Mouse (Mus musculus): ENCODE results near the gene Son. TPM values are rescaled to one million over a fixed set of nuclear protein-coding genes. Genes with fewer than 3 reads are reported as not detected.
A peak's percentile ranks its signal among the peaks of the same experiment; 100 is the strongest.

Gene Son
- total RNA-seq, 4 experiments from 2014 or later, result 240 to 273 (median 257) TPM

GRCm38 (mm10) chr16:91686369-91686768 lies 39.1 kb downstream of the Son start:
- DNase-seq (ENCODE audit: low spot score in 2 of 2), result no peak

GRCm38 (mm10) chr16:91688023-91688618 lies 40.8 kb downstream of the Son start:
- no peak for DNase-seq (ENCODE audit: low spot score in 2 of 2)

DNA sequence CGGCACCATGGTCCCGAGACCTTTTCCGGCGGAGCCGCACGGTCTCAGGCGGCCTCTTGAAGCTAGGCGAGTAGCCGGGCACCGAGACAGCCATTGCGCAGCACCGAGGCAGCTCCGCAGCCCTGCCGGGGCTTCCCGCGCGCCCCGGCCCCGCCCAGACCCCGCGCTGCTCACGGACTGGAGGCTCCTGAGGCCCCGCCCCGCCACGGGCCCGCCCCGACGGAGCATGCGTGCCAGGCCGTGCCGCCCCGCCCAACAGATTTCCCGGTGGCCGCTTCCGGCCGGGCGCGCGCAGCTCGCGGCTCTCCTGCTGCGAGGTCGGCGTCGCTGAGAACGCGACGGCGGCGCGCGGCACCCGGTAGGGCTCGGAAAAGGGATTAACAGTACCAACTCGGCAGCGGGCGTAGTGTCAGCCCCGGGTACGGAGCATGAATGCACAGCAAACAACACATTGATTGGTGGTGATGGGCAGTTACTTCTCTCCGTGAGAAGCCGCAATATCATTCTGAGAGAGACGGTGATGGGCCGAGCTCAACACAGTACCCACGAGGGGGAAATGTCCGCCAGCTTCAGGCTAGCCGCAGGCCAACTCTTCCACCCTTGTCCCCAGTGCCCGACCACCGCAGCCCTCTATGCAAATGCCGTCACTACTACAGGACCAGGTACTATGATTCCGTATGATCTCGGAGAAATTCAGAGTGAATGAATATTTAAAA lies 41.5 kb downstream of the Son start, which contains the start of gene Donson:
Gene Donson (minus strand): TSS at position 152 of the 716 bp plus-strand sequence.
- DNase-seq (ENCODE audit: low spot score in 2 of 2), result peak; percentile 79 to 86

DNA sequence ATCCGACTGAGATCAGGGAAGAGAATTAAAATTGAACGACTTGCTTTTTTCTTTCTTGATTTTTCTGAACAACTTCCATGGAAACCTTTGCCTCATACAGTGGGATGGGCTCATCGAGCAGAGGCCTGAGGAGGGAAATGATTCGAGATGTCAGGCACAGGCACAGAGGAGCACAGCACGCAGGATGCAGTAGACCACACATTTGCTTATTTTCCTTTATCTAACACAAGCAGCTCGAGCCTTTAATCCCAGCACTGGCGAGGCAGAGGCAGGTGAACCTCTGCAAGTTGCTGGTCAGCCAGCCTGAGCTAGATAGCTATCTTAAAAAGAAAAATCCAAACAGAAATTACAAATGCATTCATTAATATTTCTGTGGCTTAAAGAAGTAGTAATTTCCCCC lies 42.5 kb downstream of the Son start:
- DNase-seq (ENCODE audit: low spot score in 2 of 2), result no peak

- peak; percentile 49 to 75 for DNase-seq (ENCODE audit: low spot score in 2 of 2)
These were observed 47.3 kb downstream of the Son start for GRCm38 (mm10) chr16:91694455-91695084.

DNA sequence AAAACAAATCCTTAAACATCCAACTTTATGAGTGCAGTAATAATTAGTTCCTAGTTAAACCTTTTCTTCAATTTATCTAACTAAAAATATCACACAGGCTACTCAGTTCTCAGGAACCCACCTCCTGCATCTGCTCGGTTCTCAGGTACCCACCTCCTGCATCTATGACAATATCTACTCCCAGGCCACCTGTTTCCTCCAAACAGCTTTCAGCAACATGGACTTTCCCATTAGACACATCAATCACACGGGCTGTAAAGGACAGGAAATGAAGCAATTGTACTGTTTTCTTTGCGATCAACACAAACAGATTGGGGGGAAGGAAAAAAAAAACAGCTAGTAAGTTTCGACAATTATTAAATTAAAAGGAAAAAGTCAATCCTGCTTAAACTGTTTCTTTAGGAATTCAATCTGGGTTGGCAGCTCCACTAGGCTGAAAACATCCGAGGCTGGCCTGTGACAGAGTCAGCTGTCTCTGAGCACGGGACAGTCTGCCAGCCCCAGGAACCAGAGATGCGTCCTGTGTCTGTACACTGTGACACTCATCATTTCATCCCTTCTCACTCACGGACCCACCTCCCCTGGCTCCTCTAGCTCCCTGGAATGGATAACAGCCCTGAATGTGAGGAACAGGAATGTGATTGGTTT lies 47.9 kb downstream of the Son start:
- no peak for DNase-seq (ENCODE audit: low spot score in 2 of 2)

GRCm38 (mm10) chr16:91698995-91699394 lies 51.7 kb downstream of the Son start:
- no peak for DNase-seq (ENCODE audit: low spot score in 2 of 2)

DNA sequence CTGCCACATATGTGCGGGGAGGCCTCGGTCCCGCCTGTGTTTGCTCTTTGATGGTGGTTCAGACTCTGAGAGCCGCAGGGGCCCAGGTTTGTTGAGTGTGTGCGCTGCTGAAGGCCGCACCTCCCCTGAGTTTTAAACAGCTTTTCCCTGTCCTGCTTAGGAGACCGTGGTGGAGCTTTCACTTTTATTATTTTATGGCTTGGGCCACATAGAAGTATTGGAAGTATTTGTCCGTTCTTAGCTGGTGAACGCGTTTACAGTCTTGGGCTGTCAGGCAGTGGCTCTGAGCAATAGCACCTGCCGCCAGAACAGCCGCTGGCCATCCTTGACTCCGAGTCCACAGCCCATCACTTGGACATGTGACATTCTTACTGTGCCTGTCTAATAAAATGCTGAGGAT lies 54.6 kb downstream of the Son start:
- no peak for DNase-seq (ENCODE audit: low spot score in 2 of 2)

GRCm38 (mm10) chr16:91702771-91703188 lies 55.5 kb downstream of the Son start:
- DNase-seq (ENCODE audit: low spot score in 2 of 2), result no peak

GRCm38 (mm10) chr16:91704603-91705340 lies 57.5 kb downstream of the Son start:
- DNase-seq (ENCODE audit: low spot score in 2 of 2), result no peak

DNA sequence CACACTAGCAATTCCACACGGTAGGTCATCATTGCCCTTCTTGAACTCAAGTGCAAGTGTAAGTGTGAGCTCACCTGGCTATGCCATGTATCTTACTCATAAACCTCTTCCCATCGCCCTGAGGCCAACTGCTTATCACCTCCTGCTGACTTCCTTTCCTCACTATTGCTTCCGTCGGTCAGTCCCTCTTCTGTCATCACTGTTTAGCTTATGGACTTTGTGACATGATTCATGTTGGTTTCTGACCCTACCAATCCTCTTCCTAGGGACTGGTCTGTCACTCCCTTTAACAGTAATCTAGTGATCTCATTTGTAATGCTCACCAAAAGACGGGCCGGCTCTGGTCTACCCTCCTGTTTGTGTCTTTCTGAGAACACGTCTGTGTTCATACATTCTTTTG lies 62.9 kb downstream of the Son start:
- no peak for DNase-seq (ENCODE audit: low spot score in 2 of 2)

DNA sequence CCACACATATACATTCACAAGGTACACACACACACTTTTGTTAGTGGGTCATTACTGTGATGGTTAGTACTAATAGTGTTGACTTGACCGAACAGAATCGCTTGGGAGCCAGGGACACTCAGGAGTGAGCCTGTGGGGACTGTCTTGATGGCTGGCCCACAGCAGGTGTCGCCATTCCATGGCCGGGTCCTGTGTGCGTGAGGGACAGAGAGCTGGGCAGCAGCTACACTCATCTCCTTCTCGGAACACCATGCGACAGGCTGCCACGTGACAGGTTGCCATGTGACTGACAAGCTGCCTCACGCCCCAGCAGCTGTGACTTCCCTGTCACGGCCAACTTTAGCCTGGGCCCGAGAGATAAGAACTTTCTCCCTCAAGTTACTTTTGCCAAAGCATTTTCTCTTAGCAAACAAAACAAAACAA lies 69.6 kb downstream of the Son start:
- DNase-seq (ENCODE audit: low spot score in 2 of 2), result no peak

DNA sequence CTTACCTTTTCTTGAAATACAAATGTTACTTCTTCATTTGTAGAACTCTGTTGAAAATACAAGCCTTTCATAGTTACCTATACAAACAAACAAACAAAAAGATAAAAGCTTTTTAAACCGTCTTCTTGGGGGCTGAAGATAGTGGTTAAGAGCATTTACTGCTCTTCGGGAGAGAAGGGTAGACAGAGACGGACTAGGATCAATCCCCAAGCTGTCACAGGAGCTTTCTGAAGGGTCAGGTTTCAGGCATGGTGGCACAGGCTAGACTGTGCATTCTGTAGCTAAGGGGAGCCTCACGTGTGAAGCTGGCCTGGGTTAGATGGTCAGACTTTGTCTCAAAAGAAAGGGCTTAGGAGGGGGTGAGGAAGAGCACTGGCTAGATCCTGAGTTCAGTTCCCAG lies 70.1 kb downstream of the Son start:
- no peak for DNase-seq (ENCODE audit: low spot score in 2 of 2)

DNA sequence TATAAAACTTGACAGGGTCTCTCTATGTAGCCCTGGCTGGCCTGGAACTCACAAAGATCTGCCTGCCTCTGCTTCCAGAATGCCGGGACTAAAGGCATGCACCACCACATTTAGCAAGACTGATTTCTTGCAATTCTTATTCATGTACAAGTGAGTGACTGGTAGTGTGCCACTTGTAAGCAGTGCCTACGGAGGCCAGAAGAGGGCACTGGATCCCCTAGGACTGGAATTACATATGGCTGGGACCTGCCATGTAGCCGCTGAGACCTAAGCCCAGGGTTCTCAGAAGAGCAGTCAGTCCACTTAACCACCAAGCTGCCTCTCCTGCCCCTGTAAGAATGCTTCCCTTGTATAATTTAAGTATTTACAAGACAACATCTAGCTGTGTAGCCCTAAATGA lies 76.9 kb downstream of the Son start:
- no peak for DNase-seq (ENCODE audit: low spot score in 2 of 2)

GRCm38 (mm10) chr16:91727433-91727832 lies 80.1 kb downstream of the Son start:
- no peak for DNase-seq (ENCODE audit: low spot score in 2 of 2)

DNA sequence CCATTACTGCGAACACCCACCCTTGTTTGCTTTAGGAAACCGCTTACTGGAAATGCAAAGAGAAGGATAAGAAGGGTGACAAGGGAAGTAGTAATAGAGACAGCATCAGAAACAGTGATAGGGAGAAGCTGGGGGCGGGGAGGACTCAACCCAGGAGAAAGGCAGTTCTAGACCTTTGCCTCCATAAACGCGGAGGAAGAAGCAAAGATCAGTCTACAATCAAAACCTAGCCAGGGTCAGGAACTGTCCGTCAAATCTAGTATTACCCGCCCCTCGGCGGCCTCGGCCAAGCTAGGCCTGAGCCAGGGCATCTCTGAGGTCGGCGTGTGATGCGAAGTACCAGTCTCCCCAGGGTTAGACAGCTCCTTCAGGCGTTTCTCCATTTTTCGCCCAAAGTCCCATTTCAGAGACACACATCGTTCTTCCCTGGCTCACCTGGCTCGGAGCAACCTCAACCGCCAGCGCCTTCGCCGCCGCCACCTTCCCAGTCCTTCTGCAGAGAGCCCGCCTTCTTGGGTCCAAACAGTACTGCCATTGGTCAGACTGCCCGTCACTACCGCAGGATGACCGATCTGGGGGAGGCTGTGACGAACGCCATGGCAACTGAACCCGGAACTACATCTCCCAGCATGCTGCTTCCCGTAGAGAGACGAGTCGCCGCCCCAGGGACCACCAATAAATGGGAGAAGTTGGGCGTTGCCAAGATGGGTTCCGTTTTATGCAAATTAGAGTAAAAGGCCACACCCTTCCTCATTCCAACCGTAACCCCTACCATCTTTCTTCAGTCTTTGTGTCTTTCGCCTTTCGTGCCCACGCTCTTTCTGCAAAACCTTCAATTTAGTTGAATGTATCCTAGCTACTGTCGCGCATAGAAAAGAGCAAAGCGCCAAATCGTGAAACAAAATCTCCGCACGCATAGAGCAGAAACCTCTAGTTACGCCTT lies 81.1 kb downstream of the Son start, which contains the start of gene Cryzl1:
Gene Cryzl1 (minus strand): TSS at position 853 of the 943 bp plus-strand sequence.
- DNase-seq (ENCODE audit: low spot score in 2 of 2), result peak; percentile 99
